Mouse (Mus musculus) 3T3-L1 (cell line): ENCODE measurements around the gene Pts.

Experiments used
- DNase-seq: peaks from one replicate; pipeline ENCODE4 v3.0.0-alpha.2; 2015; ENCODE audit warnings: low read depth, low spot score

Pts gene

DNA sequence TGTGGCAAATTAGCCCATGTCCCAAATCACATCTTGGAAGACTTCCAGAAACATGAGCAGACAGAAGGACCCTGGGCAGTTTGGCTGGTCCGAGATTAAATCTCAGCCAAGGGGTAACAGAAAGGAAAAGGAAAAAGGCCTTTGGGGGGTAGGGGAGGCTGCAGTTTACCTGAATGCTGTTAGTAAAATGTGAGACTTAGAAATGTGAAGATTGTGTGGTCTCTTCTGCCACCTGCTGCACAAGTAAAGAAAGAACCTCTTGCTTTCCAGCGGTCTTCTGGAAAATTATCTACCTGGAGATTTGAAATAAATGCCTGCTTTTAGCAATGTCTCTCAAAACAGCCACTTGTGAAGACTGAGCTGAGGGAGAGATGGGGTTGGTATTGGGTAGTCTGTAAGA, 2.4 kb upstream of the Pts start:
- peak; percentile 66 for DNase-seq

DNA sequence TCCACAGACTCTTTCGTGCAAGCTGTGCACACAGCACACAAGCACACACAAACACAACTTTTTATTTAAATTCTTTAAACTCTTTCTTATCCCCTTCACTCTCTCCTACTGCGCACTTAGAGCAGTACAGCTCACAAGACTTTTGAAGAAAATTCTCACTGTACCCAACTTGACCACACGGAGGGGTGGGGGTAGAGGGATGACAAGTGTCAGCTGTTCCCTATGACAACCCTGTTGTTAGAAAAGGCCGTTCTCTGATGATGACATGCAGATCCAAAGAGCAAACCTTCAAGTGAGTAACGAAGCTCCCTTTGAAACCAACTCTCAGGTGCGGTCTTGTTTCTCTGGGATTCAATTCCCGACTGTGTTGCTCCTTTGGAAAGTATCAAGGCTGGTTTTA, 664 bp downstream of the Pts start:
- peak; percentile 25 for DNase-seq

- peak; percentile 27 for DNase-seq
These were observed 2.9 kb downstream of the Pts start for GRCm38 (mm10) chr9:50525585-50525984.

DNA sequence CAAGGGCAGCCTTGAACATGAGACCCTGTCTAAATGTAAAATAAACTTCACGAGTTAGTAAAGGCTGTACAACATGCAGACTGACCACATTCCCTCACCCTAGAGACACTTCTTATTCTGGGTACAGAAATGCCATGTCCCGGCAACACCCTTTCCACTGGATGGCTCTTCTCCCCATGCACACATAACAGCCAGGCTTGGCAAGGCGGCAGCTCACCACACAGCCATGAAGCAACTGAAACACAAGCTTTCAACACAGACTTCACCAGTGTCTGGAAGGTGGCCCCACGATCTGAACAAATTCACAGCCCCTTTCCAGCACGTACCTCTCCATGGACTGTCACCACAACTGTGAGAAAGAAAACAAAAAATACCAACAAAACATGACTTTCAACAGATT, 3.6 kb downstream of the Pts start:
- no peak for DNase-seq

GRCm38 (mm10) chr9:50522574-50522973, 6.0 kb downstream of the Pts start:
- peak; percentile 19 for DNase-seq

DNA sequence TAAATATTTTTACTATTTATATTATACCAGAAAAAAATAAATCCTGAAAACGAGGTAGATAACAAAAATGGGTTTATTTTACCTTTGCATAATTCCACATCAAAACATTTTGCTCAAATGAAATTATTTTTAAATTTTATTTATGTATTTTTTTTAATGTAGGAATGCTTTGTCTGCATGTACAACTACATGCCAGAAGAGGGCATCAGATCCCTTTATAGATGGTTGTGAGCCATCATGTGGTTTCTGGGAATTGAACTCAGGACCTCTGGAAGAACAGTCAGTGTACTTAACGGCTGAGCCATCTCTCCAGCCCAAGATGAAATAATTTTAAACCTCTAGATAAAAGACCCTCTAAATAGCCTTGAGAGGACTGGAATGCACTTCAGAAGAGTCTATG, 7.0 kb downstream of the Pts start:
- no peak for DNase-seq

GRCm38 (mm10) chr9:50520748-50521147, 7.8 kb downstream of the Pts start:
- peak; percentile 77 for DNase-seq

DNA sequence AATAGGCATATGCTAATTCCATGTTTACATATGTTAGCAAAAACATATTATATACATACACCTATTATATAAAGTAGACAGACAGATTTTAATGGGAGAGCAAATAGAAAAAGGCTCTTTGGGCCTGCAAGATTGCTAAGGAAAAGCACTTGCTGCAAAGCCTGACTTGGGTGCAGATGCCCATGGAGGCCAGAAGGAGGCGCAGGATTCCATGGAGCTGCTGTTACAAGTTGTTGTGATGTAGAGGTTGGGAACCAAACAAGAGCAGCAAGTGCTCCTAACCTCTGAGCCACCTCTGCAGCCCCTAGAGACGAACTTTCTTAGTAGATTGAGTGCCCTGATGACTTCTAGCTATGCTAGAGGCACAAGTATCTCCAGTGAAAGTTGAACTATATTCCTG, 9.7 kb downstream of the Pts start:
- DNase-seq, result peak; percentile 64

DNA sequence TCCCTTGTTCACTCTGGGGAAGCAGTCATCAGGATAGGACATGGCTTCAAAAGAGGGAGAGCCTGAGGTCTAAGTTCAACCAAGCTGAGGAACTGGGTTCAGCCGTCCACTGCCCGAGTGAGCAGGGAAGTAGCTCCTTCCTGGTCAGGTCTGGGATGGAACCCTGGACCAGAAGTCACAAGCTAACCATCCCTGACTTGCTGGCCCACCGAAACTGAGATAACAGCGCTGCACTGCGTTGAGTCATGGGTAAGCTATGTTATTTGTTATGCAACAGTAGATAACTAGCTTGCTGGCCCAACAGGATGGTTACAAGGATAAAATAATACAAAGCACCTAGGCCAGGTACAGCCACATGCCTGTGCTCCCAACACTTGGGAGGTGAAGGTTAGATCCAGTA, 13.1 kb downstream of the Pts start:
- DNase-seq, result no peak

DNA sequence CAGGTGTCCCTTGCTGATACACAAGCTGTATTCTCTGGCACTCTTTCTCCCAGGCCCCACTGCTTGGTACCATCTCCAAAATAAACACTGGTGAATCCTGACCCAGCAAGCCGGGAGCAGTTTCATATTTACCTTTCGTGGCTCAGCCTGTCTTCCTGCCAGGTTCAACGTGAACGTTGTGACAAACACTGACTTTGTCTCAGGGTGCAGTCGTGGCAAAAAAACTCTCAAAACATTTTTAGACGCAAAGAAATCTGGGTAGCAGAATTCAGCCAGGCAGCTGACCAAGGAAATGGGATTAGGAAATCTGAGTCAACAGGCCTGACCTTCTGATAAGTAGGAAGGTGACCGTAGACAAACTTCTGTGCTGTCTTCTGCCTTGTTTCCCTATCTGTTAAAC, 21.0 kb downstream of the Pts start:
- no peak for DNase-seq

GRCm38 (mm10) chr9:50505405-50505804, 23.1 kb downstream of the Pts start:
- DNase-seq, result no peak

DNA sequence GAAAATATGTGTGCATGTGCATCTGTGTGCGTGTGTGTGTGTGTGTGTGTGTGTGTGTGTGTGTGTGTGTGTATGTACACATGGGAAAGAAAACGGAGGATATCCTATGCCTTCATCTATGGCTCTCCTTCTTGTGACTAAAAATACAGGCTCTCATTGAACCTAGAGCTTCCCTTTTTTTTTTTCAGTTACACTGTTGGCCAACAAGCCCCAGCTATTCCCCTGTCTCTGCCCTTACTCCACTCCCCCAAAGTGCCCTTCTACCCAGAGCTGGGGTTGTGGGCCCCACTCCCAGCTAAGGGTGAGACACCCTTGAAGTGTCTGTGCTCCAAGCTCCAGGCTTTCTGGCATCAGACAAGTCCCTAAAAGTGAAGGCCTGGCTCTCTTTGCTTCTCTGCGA, 25.6 kb downstream of the Pts start:
- no peak for DNase-seq

- DNase-seq, result peak; percentile 54
These were observed 27.5 kb downstream of the Pts start for GRCm38 (mm10) chr9:50500974-50501501.

DNA sequence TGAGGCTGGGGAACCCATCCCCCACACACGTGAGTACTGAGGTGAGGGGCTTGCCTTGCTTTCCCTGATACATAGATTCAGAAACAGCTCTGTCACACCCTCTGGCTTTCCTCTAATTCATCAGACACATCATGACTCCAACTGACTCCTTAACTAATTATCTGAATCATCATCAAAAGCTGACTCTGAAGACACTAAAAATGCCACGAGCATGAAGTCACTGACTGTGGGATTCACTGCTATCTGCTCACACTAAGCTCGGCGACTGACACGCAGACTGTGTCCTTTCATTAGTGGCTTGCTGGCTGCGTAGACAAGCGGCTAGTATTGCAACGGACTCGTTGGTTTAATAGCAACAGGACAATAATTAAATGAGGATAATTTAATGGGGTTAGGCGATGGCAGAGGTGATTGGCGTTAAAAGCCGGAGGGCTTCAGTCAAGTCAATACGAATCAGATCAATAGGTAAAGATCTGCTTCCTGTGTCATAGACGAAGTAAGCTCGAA, 28.0 kb downstream of the Pts start:
- no peak for DNase-seq

DNA sequence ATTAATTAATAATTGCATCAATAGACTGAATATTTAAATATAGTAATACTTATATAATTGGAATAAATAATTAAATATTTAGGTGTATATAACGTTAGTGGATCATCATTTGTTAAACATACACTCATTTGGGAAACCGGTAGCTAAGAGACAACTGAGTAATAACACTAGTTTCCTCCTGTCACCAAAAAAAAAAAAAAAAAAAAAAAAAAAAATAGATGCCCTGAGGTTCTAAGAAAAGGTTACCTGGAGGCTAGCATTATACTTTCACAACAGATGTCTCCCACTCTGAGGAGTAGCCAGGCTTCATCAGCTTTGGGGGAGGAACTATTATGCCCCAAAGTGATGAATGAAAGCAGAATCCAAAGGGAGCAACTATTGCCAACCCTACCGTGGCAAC, 28.7 kb downstream of the Pts start:
- no peak for DNase-seq

DNA sequence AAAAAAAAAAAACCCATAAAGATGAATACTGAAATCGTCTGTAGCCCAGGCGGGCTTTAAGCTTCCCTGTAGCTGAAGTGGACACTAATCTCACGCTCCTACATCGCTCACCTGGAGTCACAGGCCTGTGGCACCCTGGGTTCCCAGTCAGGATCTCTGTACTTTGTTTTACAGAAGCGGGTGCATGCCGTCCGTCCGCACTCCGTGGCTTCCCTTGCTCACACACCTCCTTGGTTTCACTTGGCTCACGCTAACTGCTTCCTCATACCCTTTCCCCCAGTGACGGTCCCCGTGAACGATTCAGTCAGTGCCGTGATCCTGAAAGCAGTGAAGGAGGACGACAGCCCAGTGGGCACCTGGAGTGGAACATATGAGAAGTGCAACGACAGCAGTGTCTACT, 29.7 kb downstream of the Pts start:
- DNase-seq, result no peak

DNA sequence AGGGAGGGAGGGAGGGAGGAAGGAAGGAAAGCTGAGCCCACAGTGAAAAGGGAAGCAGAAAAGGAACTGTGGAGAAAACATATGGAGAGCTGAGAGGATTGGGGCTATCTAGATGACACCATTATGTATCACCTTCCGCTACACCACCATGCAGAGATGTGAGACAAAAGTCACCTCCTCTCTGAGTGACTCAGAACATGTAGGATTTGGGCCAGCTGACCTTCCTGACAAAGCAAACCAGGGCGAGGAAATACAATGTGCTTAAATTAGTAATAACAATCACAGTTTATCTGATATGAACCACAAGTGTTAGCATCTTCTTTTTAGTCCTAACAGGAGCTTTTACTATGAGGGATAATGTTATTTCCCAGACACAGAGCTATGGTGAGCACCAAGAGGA, 31.0 kb downstream of the Pts start:
- peak; percentile 45 for DNase-seq

DNA sequence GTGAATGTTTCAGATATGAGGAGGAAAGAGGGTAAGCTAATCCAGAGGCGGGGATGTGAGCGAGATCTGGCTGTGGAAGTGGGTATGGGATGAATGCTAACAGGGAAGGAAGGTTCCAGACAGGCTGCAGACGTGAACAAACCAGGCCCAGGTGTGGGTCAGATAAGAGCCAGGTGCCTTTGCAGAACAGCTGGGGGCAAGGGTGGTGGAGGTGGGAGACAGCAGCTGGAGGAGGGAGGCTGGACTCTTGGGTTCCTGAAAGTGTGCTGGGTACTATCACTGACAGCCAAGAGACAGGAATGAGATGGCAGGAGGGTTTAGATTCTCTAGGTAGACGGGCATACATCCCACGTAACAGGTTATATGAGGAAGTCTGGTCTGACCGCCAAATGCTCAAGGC, 31.4 kb downstream of the Pts start:
- DNase-seq, result no peak

DNA sequence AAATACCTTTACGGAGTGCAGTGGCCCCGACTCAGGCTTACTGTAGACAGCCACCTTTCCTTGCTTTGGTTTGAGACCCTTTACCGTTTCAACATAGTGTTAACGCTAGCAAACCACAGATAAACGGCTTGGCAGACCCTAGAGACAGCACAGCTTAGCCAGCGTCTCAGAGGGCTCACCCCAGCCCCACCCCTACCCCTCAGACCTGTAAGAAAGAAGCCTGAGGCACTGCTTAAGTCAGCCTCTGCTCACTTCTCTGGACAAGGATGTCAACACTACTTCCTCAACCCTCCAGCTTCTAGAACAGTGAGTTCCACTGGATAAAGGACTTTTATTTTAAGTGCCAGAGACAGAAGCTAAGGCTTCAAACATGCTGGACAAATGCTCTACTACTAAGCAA, 32.0 kb downstream of the Pts start:
- DNase-seq, result no peak

- DNase-seq, result no peak
These were observed 32.4 kb downstream of the Pts start for GRCm38 (mm10) chr9:50496151-50496505.

GRCm38 (mm10) chr9:50495405-50496150, 32.9 kb downstream of the Pts start:
- DNase-seq, result no peak

- no peak for DNase-seq
These were observed 34.2 kb downstream of the Pts start, which contains the start of gene Plet1 for GRCm38 (mm10) chr9:50494311-50494710. Plet1 (plus strand) TSS chr9:50494525.

DNA sequence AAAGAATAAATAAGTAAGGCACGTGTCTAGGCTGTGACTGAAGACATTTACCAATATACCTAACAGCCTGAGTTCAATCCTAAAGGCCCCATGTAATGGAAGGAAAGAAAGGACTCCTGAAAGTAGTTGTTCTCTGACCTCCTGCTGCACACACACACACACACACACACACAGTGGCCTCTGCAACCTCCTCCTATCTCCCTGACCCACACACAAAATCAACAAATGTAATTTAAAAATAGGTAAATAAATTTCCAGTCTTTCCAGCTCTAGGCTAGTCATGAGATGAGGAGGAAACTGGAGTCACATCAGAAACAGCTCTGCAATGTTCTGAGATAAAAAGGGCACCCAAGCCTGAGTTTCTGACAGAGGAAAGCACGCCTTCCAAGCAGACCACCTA, 34.7 kb downstream of the Pts start:
- no peak for DNase-seq
